Mouse (Mus musculus) stomach, postnatal 0 days (tissue): ENCODE data around the gene Zfp954. TPM values are rescaled to one million over a fixed set of nuclear protein-coding genes. Genes with fewer than 3 reads are reported as not detected.

Source experiments
- ATAC-seq: fragments of 200-750 bp; cut with Nextera tagmentation; 2 replicates; pipeline ENCODE4 v1.8.0; 2017; ENCODE audit not compliant: low FRiP score, low TSS enrichment
- DNase-seq: peaks from one replicate; pipeline ENCODE4 v3.0.0-alpha.2; 2016; ENCODE audit warnings: low spot score
- H3K27ac ChIP-seq: fragments of 300-500 bp; sonication (generic); replicated peaks from 2 replicates; pipeline ENCODE4 v1.5.1; 2014; ENCODE audit warnings: mild to moderate bottlenecking, control low read depth
- H3K27me3 ChIP-seq: fragments of 300-500 bp; sonication (generic); 2 replicates; pipeline ENCODE4 v1.6.1; 2014; ENCODE audit warnings: low read length; ENCODE audit not compliant: control insufficient read depth, insufficient read depth
- H3K36me3 ChIP-seq: fragments of 300-500 bp; sonication (generic); 2 replicates; pipeline ENCODE4 v1.6.1; 2014; ENCODE audit warnings: low read length, mixed read lengths; ENCODE audit not compliant: control insufficient read depth, insufficient read depth
- H3K4me1 ChIP-seq: fragments of 300-500 bp; sonication (generic); replicated peaks from 2 replicates; pipeline ENCODE4 v1.6.1; 2014; ENCODE audit warnings: antibody characterized with exemption; ENCODE audit not compliant: control insufficient read depth, insufficient read depth
- H3K4me2 ChIP-seq: fragments of 300-500 bp; sonication (generic); replicated peaks from 2 replicates; pipeline ENCODE4 v1.6.1; 2014; ENCODE audit warnings: low read depth, mild to moderate bottlenecking, control low read depth, moderate library complexity
- H3K4me3 ChIP-seq: fragments of 300-500 bp; sonication (generic); 2 replicates; pipeline ENCODE4 v1.5.1; 2014; ENCODE audit warnings: low read depth, low read length, control low read depth
- H3K9ac ChIP-seq: fragments of 300-500 bp; sonication (generic); 2 replicates; pipeline ENCODE4 v1.6.1; 2014; ENCODE audit warnings: mild to moderate bottlenecking, low read length, control low read depth, mixed read lengths
- H3K9me3 ChIP-seq: fragments of 300-500 bp; sonication (generic); 2 replicates; pipeline ENCODE4 v1.6.1; 2016; ENCODE audit warnings: low read length; ENCODE audit not compliant: control insufficient read depth
- CTCF ChIP-seq: IDR thresholded peaks from 2 replicates; pipeline ENCODE4 v1.5.1; 2016; ENCODE audit warnings: antibody characterized with exemption, low read depth, mild to moderate bottlenecking, moderate library complexity
- EP300 ChIP-seq: optimal IDR thresholded peaks from 2 replicates; pipeline ENCODE3; 2016; ENCODE audit warnings: antibody characterized with exemption
- WGBS: fragments of 180-500 bp; shearing (Covaris S2); extraction: QIAGEN DNeasy Blood & Tissue Kit; methylation state at CpG from one replicate; pipeline ENCODE4 v1.1.7; 2014; 5-methylcytosine and 5-hydroxymethylcytosine counted together
- polyA plus RNA-seq: library from polyadenylated mRNA; unstranded; fragments of >200 nt; fragmentation: Nextera tagmentation; extraction: Ambion mirVana; gene quantifications from 2 replicates; pipeline ENCODE4 v1.2.1, GENCODE M21; 2015

The Zfp954 gene
- polyA plus RNA-seq, 1 experiment from 2014 or later = 10.0 TPM

GRCm38 (mm10) chr7:7121602-7121980 is 303 bp upstream of the Zfp954 start:
- ATAC-seq (no peak), DNase-seq (no peak)
- WGBS = 52% methylated on average over 6 of the region's 6 CpGs
- H3K9ac ChIP-seq = no peak overlapping the region
- peak overlapping the region; percentile 63 for H3K4me3 ChIP-seq
- no peaks in the 10 kb centered on the region for H3K9me3 ChIP-seq
- peak overlapping the region; percentile 66 for H3K4me2 ChIP-seq
- no peaks in the 10 kb centered on the region for H3K27me3 ChIP-seq
- TF ChIP-seq EP300 (no peak), CTCF (no peak)
- H3K4me1 ChIP-seq = 0 out of 2 replicates have a peak, but pooled peaks cover 2% of the 10 kb centered on the region
- peaks cover 5% of the 10 kb centered on the region; the same call in 1 of the 2 replicates for H3K36me3 ChIP-seq
- no peak overlapping the region for H3K27ac ChIP-seq

- TF ChIP-seq EP300 = no peak
- TF ChIP-seq CTCF = no peak
- DNase-seq (no peak), ATAC-seq (no peak)
- Histone ChIP-seq H3K9me3 (no peaks in the 10 kb centered on the region), H3K27ac (no peak overlapping the region), H3K36me3 (peaks cover 9% of the 10 kb centered on the region), H3K27me3 (no peaks in the 10 kb centered on the region), H3K9ac (no peak overlapping the region), H3K4me1 (0 out of 2 replicates have a peak, but pooled peaks cover 2% of the 10 kb centered on the region), H3K4me2 (no peak overlapping the region), H3K4me3 (no peak overlapping the region)
- 91% methylated on average over 2 of the region's 2 CpGs for WGBS
Observed at GRCm38 (mm10) chr7:7118441-7118840, 2.8 kb downstream of the Zfp954 start.

GRCm38 (mm10) chr7:7108501-7108900 is 12.8 kb downstream of the Zfp954 start:
- H3K9me3 ChIP-seq = no peaks in the 10 kb centered on the region
- no peak overlapping the region for H3K27ac ChIP-seq
- TF ChIP-seq CTCF (no peak), EP300 (no peak)
- DNase-seq (no peak), ATAC-seq (no peak)
- H3K9ac ChIP-seq = no peak overlapping the region
- H3K36me3 ChIP-seq = no peaks in the 10 kb centered on the region
- H3K4me1 ChIP-seq = no peaks in the 10 kb centered on the region
- no peaks in the 10 kb centered on the region for H3K27me3 ChIP-seq
- H3K4me3 ChIP-seq = no peak overlapping the region
- 91% methylated on average over 7 of the region's 7 CpGs for WGBS
- no peak overlapping the region for H3K4me2 ChIP-seq

Other genes starting within 250 kb of the Zfp954 start
- not detected in 2 replicates for gene Aurkc, start 126.2 kb downstream of the Zfp954 start, polyA plus RNA-seq
- gene Zfp773, start 15.3 kb upstream of the Zfp954 start, polyA plus RNA-seq = 0.45 and 0.63 TPM in 2 replicates
- 1.2 and 1.4 TPM in 2 replicates for gene Zfp418, start 49.8 kb upstream of the Zfp954 start, polyA plus RNA-seq
- gene Zfp772, start 88.5 kb upstream of the Zfp954 start, polyA plus RNA-seq = 6.9 and 7.4 TPM in 2 replicates
- 0.27 and 0.34 TPM in 2 replicates for gene Vmn2r29, start 125.8 kb upstream of the Zfp954 start, polyA plus RNA-seq
- 1.8 and 2.3 TPM in 2 replicates for gene Gm45844, start 156.8 kb upstream of the Zfp954 start, polyA plus RNA-seq
- gene Clcn4, start 179.4 kb upstream of the Zfp954 start, polyA plus RNA-seq = 34.6 and 35.5 TPM in 2 replicates
- gene Vmn2r30, start 216.1 kb upstream of the Zfp954 start, polyA plus RNA-seq = 0.01 TPM in 1 of 2 replicates, not detected in the other